Mouse (Mus musculus) pancreas, adult 10 weeks (tissue): ENCODE results near the gene Zfp493. TPM values are rescaled to one million over a fixed set of nuclear protein-coding genes. Genes with fewer than 3 reads are reported as not detected.

Source experiments
- polyA plus RNA-seq: library from polyadenylated mRNA; stranded (reverse); fragments of 350-450 nt; fragmentation: Illumina TruSeq; extraction: RNeasy Lipid Tissue Mini Kit (QIAGEN cat#74804); gene quantifications from one replicate; pipeline ENCODE4 v1.2.3, GENCODE M21; 2015; ENCODE audit warnings: low read depth, low replicate concordance; ENCODE audit not compliant: insufficient read depth

The Zfp493 gene
- not detected for polyA plus RNA-seq

DNA sequence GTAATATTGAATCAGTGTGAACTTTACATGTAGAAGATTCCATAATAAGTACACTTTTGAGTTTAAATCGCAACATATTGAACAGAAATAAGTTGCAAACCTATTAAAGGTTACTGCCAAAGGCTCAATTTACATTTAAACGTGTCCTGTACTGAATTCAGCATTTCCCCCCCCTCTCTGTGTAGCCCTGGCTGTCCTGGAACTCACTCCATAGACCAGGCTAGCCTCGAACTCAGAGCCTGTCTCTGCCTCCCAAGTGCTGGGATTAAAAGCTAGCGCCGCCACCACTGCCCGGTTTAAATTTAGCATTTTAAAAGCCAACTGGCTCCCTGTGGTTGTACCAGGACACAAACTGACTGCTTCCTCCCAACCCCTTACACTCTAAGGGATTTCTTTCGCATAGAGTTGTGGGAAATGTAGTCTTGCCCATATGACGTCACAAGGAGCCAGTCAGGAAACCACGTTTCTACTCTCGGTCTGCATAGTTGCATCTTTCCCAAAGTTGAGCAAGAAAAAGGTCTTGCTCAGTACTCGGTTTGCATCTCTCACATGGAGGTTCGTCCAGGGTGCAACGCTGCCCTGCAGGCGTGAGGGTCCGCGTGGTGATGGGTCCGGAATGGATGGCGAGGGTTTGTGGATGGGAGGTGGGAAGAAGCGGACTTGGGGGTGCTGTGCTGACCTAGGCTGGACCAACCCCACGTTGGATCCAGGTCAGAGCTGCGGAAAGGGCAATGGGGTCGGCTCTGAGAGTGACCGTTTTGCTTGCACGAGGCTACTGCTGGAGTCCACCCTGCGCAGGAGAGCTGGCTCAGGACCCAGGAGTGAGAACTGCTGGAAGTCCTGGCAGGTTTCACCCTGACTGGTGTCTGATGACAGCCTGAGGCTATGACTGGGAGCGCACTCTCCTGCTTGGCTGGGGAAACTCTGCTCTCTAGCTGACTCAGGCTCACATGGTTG lies at the start of gene Zfp493:
TSS of gene Zfp493 (plus strand) at position 429 of the 957 bp plus-strand sequence.

DNA sequence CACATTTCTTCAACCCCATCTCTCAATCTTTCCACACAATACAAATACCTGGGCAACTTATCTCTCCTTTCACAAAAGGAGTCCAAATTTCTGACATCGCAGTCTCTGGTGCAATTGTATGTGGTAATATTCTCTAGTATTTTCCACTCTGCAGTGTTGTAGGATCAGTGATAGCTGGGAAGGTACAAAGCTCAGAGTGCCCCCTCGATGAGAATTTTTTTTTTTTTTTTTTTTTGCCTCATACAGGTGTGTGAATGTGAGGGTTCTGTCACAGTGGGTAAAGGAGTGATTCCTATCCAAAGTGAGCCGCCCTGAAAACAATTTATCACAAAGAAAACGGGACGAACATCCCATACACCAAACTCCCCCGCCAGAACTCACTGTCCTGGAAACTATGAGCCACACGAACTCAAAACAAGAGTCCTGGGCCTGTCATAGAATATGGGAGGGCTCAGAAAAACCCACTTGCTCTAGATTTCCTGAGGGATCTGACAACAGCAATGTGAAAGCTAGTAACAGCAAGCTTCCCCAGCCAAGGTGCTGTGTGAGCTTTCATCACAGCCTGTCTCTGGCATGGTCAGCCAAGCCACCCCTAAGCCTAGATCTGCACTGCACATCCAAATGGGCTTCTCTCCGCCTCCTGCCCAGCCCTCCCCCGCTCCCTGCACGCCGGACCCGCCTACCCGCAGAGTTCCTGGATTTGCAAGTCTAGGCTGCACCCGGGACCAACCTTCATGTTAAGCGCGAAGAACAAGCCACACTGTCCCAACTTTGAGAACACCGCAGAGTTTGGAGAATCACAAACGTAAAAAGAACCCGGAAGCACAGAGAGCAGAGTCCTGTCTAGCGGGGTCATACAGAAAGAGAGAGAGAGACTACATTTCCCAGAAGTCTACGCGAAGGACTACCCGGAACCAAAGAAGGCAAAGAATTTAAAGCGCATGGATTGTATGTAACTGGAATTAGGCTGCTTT lies 24.9 kb upstream of the Zfp493 start, which contains the start of gene Zfp85:
TSS of gene Zfp85 (minus strand) at position 896 of the 974 bp plus-strand sequence.

DNA sequence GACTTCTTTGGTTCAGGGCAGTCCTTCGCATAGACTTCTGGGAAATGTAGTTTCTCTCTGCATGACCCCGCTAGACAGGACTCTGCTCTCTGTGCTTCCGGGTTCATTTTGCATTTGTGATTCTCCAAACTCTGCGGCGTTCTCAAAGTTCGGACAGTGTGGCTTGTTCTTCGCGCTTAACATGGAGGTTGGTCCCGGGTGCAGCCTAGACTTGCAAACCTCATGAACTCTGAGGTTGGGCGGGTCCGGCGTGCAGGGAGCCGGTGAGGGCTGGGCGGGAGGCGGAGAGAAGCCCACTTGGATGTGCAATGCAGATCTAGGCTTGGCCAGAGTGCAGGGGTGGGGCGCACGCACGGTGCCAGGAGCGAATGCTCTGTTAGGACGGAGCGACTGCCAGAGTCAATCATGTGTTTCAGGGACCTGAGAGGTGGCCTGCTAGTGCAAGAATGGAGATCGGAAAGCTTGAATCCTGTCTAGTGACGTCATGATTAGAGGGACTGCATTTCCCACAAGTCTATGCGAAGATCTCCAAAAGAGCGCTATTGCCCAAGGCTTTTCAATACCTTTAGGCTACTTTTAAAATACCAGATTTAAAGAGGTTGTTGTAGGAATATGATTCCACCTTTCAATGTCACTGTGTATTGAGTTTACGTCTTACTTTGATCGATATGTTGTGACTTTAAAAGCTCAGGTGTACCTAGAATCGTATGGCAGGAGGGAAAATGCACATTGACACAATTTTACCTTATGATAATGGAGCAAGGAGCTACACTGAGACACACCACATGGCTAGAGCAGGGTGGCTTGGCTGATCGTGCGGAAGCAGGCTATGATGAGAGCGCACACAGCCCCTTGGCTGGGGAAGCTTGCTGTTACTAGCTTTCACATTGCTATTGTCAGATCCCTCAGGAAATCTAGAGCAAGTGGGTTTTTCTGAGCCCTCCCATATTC lies 34.5 kb downstream of the Zfp493 start, which contains the start of gene Zfp273:
TSS of gene Zfp273 (plus strand) at position 31 of the 951 bp plus-strand sequence.

DNA sequence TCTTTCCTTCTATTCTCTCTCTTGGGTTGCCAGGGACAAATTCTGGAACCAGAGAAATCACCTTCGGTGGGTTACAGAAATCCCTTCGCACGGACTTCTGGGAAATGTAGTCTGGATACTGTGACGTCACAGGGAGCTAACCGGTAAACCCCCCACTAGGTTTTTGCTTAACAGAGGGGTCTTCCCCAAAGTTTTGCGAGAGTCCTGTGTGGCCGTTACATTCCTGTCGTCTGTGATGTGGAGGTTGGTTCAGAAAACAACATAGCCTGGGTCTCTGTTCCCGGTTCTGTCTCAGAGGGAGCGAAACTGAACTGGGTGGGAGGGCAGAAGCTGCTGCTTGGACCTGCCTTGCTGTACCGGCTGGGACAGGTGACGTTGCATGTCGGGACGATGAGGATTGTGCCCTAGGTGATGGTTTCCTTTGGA lies 51.4 kb downstream of the Zfp493 start, which contains the start of gene Gm10037:
TSS of gene Gm10037 (plus strand) at position 196 of the 426 bp plus-strand sequence.

Other genes with a start within 250 kb of the Zfp493 start
- gene Zfp748, start 225.9 kb upstream of the Zfp493 start, polyA plus RNA-seq = 1.2 TPM
- 1.2 TPM for gene Zfp729b, start 170.0 kb upstream of the Zfp493 start, polyA plus RNA-seq
- not detected for gene Gm49345, start 141.9 kb upstream of the Zfp493 start, polyA plus RNA-seq
- 2.4 TPM for gene Zfp729a, start 141.9 kb upstream of the Zfp493 start, polyA plus RNA-seq
- 1.5 TPM for gene Zfp738, start 92.6 kb upstream of the Zfp493 start, polyA plus RNA-seq
- 2.1 TPM for gene Zfp65, start 50.5 kb upstream of the Zfp493 start, polyA plus RNA-seq
- gene Zfp85, start 24.5 kb upstream of the Zfp493 start, polyA plus RNA-seq = 1.5 TPM
- 1.00 TPM for gene Zfp273, start 34.0 kb downstream of the Zfp493 start, polyA plus RNA-seq
- not detected for gene Gm10037, start 51.4 kb downstream of the Zfp493 start, polyA plus RNA-seq
- gene BC048507, start 83.6 kb downstream of the Zfp493 start, polyA plus RNA-seq = not detected